Mouse (Mus musculus) E14TG2a.4 (cell line): ENCODE measurements around the gene Phldb1.

Experiments
- CTCF ChIP-seq: conservative IDR thresholded peaks from 2 replicates; pipeline ENCODE4 v1.5.1; 2014; ENCODE audit warnings: low read length
- NANOG ChIP-seq: IDR thresholded peaks from 2 replicates; pipeline ENCODE4 v1.6.1; 2014; ENCODE audit warnings: borderline replicate concordance, low read length, mixed read lengths
- POU5F1 ChIP-seq: IDR thresholded peaks from 2 replicates; pipeline ENCODE4 v1.6.1; 2014; ENCODE audit warnings: low read length, borderline replicate concordance

GRCm38 (mm10) chr9:44647656-44648055 is 87.3 kb downstream of the Phldb1 start:
- TF ChIP-seq CTCF (no peak), POU5F1 (no peak), NANOG (no peak)
